Mouse (Mus musculus) right cerebral cortex, postnatal 36 days (tissue): Measurements from ENCODE around the gene Gtpbp2.
A peak's percentile ranks its signal among the peaks of the same experiment; 100 is the strongest.

ENCODE experiments used
- DNase-seq, 2 experiments: peaks; one replicate each; pipeline ENCODE4 v3.0.0; 2022; ENCODE audit warnings: low spot score in 2 of 2, mixed read lengths in 1 of 2

The Gtpbp2 gene

DNA sequence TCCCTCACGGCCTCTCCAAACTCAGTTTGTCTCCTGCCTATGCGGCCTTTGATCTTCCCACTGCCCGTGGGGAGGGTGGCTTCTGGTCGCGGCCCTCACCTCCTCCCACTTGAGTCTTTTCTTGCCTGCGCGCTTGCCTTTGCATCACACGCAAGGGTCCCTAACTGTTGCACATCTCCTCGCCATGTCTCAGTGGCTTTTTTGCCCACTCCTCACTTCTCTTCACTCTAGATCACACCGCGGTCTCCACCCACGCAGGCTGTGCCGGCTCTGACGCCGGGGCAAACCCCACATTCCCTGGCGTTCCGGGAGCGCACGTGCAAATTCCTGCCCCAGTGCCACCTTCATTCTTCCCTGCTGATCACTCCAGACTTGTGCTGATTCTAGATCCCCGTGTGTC lies 42.2 kb downstream of the Gtpbp2 start:
- peak in 1 of 2 experiments; percentile 23 for DNase-seq

DNA sequence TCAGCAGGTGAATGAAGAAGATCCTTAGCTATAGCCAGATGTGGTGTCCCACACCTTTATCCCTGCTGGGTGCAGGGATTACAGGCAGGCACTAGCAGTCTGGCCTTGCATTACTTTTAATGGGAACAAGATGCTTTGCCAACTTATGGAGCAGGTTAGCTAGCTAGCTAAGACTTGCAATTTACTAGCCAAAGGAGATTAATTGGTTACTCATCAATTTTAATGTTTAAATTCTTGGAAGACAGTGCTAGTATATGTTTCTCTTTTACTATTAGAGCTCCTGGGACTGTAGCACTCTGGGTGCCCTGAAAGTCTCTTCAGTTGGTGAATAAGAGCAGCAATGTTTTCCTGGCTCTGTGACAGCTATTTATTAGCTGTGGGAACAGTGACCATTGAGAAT lies 45.8 kb downstream of the Gtpbp2 start:
- no peak for DNase-seq

DNA sequence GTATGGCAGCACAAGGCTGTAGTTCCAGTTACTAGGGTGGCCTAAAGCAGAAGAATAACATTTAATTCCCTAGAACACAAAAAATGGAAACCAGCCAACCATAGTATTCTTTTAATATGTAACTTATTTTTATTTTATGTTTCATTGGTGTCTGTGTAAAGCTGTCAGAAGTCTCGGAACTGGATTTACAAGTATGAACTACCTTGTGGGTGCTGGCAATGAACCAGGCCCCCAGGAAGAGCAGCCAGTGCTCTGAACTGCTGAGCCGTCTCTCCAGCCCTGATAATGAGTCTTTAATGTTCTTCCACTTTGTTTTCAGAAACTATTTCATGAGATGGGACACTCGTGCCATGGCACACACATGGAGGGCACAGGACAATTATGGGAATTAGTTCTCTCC lies 49.7 kb downstream of the Gtpbp2 start:
- no peak for DNase-seq
